Mouse (Mus musculus): ENCODE measurements at regions not wholly inside any gene's neighbourhood (a gene's known extent, or its start where the extent isn't known, plus 50 kb on each side); places are given as distances from the start of the nearest gene placed in this dataset.
A peak's percentile ranks its signal among the peaks of the same experiment; 100 is the strongest.
"Not testable (repeated sequence)": the region's sequence is repeated elsewhere in the genome, so short reads cannot be mapped to it uniquely, and the experiment has no call there.

DNA sequence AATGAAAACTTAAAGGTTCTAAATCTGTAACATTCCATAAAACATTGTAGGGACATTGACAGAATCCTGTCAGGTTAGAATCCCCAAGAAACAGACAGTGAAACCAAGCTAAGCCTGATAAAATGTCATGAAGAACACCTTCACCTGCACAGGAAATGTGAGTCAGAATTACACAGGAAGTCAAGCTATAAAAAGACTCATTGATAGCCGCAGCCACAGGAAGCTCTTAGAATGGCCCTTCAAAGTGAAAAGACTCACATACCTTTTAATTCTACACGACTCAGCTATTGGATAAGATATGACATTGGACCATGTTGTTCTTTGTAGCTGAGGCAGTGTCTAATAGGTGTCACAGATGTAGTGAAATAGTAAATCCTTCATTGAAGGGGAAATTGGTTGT, 55.3 kb downstream of the Spin2c start:
- peak; percentile 17 for DNase-seq (ENCODE audit: low read depth)

DNA sequence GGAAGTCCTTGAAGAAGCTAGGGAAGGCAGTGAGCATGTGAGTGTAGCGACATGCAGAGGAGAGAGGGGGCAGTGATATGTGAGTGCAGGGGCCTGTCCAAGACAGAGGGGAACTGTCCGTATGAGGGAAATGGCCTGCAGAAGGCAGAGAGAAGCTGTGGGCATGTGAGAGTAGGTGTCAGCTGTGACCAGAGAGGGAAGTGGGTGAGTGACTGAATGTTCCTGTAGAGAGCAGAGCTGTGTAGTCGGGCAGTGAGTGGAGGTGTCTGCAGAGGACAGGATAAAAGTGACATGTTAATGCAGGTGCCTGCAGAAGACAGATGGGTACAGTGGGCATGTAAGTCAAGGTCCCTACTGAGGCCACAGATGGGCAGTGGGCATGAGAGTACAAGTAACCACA, 84.4 kb downstream of the Samt1 start:
- no peak for DNase-seq (ENCODE audit: low read depth)

DNA sequence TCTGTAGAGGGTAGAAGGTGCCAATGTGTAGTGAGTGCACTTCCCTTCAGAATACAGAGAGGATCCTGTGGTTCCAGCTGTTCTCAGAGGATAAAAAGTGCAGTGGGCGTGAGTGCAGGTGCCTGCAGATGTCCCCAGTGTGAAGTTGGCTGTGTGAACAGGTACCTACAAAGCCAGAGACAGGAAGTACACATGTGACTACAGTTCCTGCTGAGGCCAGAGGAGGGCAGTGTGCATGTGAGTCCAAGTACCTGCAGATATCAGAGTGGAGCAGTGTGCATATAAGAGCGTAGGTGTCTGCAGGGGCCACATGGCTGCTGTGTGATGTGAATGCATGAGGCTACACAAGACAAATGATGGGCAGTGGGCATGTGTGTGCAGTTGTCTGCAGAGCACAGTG, 79.9 kb downstream of the Samt1 start:
- peak; percentile 9 for DNase-seq (ENCODE audit: low read depth)

DNA sequence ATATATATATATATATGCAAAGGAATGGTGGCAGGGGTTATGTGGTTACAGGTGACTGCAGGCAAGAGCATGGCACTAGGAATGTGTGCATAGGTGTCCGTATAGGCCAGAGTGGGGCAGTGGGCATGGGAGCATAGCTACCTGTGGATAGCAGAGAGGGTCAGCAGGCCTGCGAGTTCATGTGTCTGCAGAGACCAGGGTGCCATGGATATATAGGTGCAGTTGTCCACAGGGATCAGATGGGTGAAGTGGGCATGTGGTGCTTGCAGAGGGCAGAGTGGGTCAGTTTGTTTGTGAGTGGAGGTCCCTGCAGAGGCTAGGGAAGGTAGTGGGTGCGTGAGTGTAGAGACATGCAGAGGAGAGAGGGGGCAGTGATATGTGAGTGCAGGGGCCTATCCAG, 76.3 kb downstream of the Samt1 start:
- DNase-seq (ENCODE audit: low read depth), result no peak

DNA sequence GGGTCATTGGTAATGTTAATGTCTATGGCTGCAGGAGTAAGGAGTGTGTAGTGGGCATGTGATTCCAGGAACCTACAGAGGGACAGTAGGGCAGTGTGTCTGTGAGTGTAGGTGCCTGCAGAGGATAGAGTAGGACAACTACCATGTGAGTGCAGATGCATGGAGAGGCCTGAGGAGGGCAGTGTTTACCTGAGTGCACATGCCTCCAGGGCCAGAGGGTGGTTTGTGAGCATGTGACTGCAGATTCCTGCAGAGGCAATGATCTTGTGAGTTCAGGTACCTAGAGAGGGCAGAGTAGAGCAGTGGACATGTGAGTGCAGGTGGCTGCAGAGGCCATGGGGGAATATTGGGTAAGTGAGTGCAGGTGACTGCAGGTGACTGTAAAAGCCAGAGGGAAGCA, 75.1 kb downstream of the Samt1 start:
- DNase-seq (ENCODE audit: low read depth), result no peak

DNA sequence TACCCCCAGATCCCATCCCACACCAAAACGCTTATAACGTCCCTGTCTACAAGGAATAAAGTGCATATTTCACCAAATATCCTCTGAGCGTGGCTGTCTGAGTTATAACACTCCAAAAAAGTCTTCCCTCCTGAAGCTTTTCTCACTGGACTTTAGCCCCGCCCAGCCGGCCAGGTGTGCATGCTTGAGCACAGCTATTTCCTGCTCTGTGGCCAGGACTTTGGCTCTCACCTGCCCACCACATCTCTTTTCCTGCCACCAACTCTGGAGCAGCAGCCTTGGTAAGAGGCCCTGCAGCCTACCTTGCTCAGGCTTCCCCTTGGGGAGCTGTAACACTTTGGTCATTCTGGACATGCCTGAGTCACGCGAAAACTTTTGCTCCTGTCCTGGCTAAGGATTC, 72.4 kb downstream of the Samt1 start:
- no peak for DNase-seq (ENCODE audit: low read depth)

DNA sequence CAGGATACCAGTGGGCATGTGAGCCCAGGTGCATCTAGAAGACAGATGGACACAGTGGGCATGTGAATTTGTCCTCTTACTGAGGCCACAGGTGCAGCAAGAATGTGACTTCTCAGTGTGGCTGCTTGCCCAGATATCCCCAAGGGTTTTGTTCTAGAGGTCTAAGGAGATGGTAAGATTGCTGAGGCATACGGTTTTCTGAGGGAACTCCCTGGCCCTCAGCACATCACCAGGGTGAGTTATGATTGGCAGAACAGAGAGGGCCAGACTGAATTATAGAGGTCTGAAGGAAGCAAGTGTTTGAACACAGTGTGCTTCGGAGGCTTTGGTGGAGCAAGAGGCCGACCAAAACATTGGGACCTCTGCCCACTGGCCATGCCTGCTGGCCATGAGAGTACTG, 71.3 kb downstream of the Samt1 start:
- not testable (repeated sequence) for DNase-seq (ENCODE audit: low read depth)
